Mouse (Mus musculus): ENCODE results near the gene Crls1.

DNA sequence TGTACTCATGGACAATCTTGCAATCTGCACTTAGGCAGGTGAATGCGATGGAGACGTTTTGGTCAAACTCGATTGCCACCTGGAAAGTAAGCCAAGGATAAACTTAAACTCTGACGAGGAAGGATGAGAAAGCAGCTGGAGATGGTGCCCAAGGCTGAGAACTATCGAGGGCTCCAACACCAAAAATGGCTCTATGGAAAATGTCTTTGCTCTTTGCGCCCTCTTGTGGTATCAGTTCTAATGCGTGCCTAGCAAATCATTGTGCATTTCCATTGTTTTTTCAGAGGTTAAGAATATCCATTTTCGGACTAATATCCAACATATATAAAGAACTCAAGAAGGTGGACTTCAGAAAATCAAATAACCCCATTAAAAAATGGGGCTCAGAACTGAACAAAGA lies 60.3 kb downstream of the Crls1 start:
- TF ChIP-seq CTCF (IDR thresholded peaks at IDR 0.05) (peak; percentile 65), EP300 (IDR thresholded peaks at IDR 0.05) (no peak)
